ENCODE assay signal across 15 mouse cellular contexts in the genomic region with DNA sequence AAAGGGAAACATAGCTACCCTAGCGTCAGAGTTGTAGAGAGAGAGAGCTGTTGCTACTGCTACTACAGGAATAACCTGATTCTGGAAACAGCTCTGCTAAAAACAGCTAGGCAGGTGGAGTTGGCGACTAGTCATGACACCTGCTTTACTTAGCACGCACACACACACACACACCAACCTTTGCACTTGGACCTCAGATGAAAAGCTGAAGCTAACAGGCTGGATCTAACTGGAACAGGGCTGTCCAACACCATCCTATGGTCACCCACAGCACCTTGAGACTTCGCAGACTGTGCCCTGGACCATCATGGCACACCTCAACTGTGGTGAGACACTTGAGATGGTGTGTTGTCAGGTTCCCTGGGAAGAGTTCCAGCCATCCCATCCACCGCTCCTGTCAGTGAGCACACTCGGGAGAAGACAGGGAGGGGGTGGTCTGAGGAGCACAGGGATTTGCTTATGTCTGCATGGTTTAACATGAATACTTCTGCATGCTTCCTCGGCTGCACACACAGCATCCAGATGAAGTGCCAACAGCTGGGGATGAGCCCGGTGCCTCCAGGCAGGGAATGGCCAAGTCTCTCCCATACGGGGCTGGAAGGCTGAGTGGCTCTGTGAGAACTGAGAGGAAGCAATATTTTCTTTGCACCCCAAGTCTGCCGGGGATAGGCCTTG. TPM values are rescaled to one million over a fixed set of nuclear protein-coding genes. Genes with fewer than 3 reads are reported as not detected.
DNase-seq lines count a peak whose midpoint lies in the region; ATAC-seq and TF ChIP-seq lines count a peak whose summit lies in the region.
"Had no signal": no experiment of that assay in that cellular context is flagged by ENCODE, and none has a peak within 500 bp of the region (broad histone marks: within the 10 kb centered on the region; RNA-seq: fewer than 3 reads in every experiment).

No protein-coding gene starts in this region.

- H3K9me3 ChIP-seq in embryonic facial prominence, embryonic 14.5 days (ENCODE audit: control insufficient read depth, low read length), result peaks cover 1% of the 10 kb centered on the region; the same call in 1 of the 2 replicates
- H3K9me3 ChIP-seq in embryonic facial prominence, embryonic 10.5 days, result peaks cover 4% of the 10 kb centered on the region
- H3K9me3 ChIP-seq in limb, embryonic 12.5 days, result peaks cover 4% of the 10 kb centered on the region; the same call in 1 of the 2 replicates
- 0 out of 2 replicates have a peak, but pooled peaks cover 3% of the 10 kb centered on the region for H3K9me3 ChIP-seq in limb, embryonic 10.5 days (replicated peaks)
- H3K9me3 ChIP-seq in CH12.LX (replicated peaks; ENCODE audit: low read length), result peaks cover 6% of the 10 kb centered on the region
- no peaks in the 10 kb centered on the region for H3K9me3 ChIP-seq in kidney, postnatal 0 days (replicated peaks; ENCODE audit: low read length)

- in situ Hi-C loops in CH12.LX (cut with MboI; ENCODE audit: low pct_ligation_motif_present, low pct_unique_long_range_greater_than_20kb, low sequenced_read_pairs), result no loop called here

- peaks cover 97% of the 10 kb centered on the region for H3K79me2 ChIP-seq in CH12.LX (replicated peaks; ENCODE audit: control insufficient read depth, extremely low read depth, insufficient read depth, poor library complexity, severe bottlenecking)

- peak; percentile 41 for DNase-seq in embryonic facial prominence, embryonic 14.5 days (ENCODE audit: low spot score)
- no peak for DNase-seq in embryonic facial prominence, embryonic 10.5 days (ENCODE audit: low spot score)
- no peak for DNase-seq in limb, embryonic 10.5 days (ENCODE audit: low spot score)
- DNase-seq in CH12.LX (ENCODE audit: extremely low read depth), result no peak
- no peak for DNase-seq in kidney, postnatal 0 days (ENCODE audit: low spot score)
- no peak for DNase-seq in urinary bladder, adult 2 months (ENCODE audit: low spot score)
- no peak for DNase-seq in cerebellum, adult 9-10 months
- DNase-seq: adrenal gland, adult 8-10 months; cerebellum, postnatal 25 days; gastrocnemius, postnatal 36 days; heart, postnatal 10 days had no signal

- H3K36me3 ChIP-seq in embryonic facial prominence, embryonic 14.5 days (ENCODE audit: control insufficient read depth, insufficient read depth, low read length), result no peaks in the 10 kb centered on the region
- H3K36me3 ChIP-seq in embryonic facial prominence, embryonic 10.5 days (replicated peaks), result peaks cover 7% of the 10 kb centered on the region
- H3K36me3 ChIP-seq in limb, embryonic 12.5 days, result peaks cover 6% of the 10 kb centered on the region; the same call in 1 of the 2 replicates
- H3K36me3 ChIP-seq in limb, embryonic 10.5 days, result peaks cover 7% of the 10 kb centered on the region
- H3K36me3 ChIP-seq in CH12.LX (replicated peaks in 1 of 2; ENCODE audit: control insufficient read depth in 1 of 2, insufficient read depth in 1 of 2, low read length in 1 of 2), result peaks cover 20 to 91% of the 10 kb centered on the region in 2 experiments
- no peaks in the 10 kb centered on the region for H3K36me3 ChIP-seq in kidney, postnatal 0 days (ENCODE audit: insufficient read depth, low read length)
- H3K36me3 ChIP-seq: embryonic facial prominence, embryonic 12.5 days had no signal

- H3K27me3 ChIP-seq in embryonic facial prominence, embryonic 14.5 days (replicated peaks; ENCODE audit: control insufficient read depth, insufficient read depth, low read length), result no peaks in the 10 kb centered on the region
- H3K27me3 ChIP-seq in embryonic facial prominence, embryonic 10.5 days (replicated peaks; ENCODE audit: low read depth, poor library complexity, severe bottlenecking), result no peaks in the 10 kb centered on the region
- no peaks in the 10 kb centered on the region for H3K27me3 ChIP-seq in limb, embryonic 12.5 days
- no peaks in the 10 kb centered on the region for H3K27me3 ChIP-seq in limb, embryonic 10.5 days (ENCODE audit: low read depth, poor library complexity, severe bottlenecking)
- no peaks in the 10 kb centered on the region for H3K27me3 ChIP-seq in CH12.LX (replicated peaks)
- no peaks in the 10 kb centered on the region for H3K27me3 ChIP-seq in kidney, postnatal 0 days (ENCODE audit: insufficient read depth, low read length)
- H3K27me3 ChIP-seq: embryonic facial prominence, embryonic 12.5 days had no signal

- H3K4me1 ChIP-seq in embryonic facial prominence, embryonic 14.5 days (ENCODE audit: control insufficient read depth, insufficient read depth, low read length), result peaks cover 9% of the 10 kb centered on the region; the same call in 1 of the 2 replicates
- peaks cover 87% of the 10 kb centered on the region for H3K4me1 ChIP-seq in embryonic facial prominence, embryonic 10.5 days
- H3K4me1 ChIP-seq in limb, embryonic 12.5 days (replicated peaks), result peaks cover 70% of the 10 kb centered on the region
- H3K4me1 ChIP-seq in limb, embryonic 10.5 days, result peaks cover 73% of the 10 kb centered on the region
- peaks cover 57 to 96% of the 10 kb centered on the region in 2 experiments for H3K4me1 ChIP-seq in CH12.LX (ENCODE audit: control insufficient read depth in 1 of 2, insufficient read depth in 2 of 2)
- H3K4me1 ChIP-seq in kidney, postnatal 0 days (replicated peaks; ENCODE audit: insufficient read depth, low read length), result peaks cover 20% of the 10 kb centered on the region

- H3K9ac ChIP-seq in embryonic facial prominence, embryonic 14.5 days (ENCODE audit: low read depth, low read length), result no peak overlapping the region
- 0 out of 2 replicates have a peak overlapping the region, but pooled peaks have one; percentile 27 for H3K9ac ChIP-seq in limb, embryonic 12.5 days (replicated peaks)
- no peak overlapping the region for H3K9ac ChIP-seq in CH12.LX (ENCODE audit: insufficient read depth, low read depth)
- no peak overlapping the region for H3K9ac ChIP-seq in kidney, postnatal 0 days (ENCODE audit: low read depth, low read length)
- H3K9ac ChIP-seq: embryonic facial prominence, embryonic 12.5 days; liver, embryonic 14.5 days had no signal

- TF ChIP-seq EP300 in CH12.LX (IDR thresholded peaks at IDR 0.05; ENCODE audit: low read length), result no peak

- H3K4me3 ChIP-seq in embryonic facial prominence, embryonic 14.5 days (ENCODE audit: low read depth, low read length), result no peak overlapping the region
- no peak overlapping the region for H3K4me3 ChIP-seq in embryonic facial prominence, embryonic 10.5 days
- H3K4me3 ChIP-seq in limb, embryonic 12.5 days (replicated peaks), result no peak overlapping the region
- no peak overlapping the region for H3K4me3 ChIP-seq in limb, embryonic 10.5 days
- no peak overlapping the region for H3K4me3 ChIP-seq in CH12.LX (replicated peaks in 1 of 3; ENCODE audit: low read depth in 2 of 3, low read length in 2 of 3, poor library complexity in 1 of 3)
- no peak overlapping the region for H3K4me3 ChIP-seq in kidney, postnatal 0 days (replicated peaks; ENCODE audit: low read depth, low read length)
- H3K4me3 ChIP-seq: embryonic facial prominence, embryonic 12.5 days; myocyte had no signal

- no peak for TF ChIP-seq POLR2A in CH12.LX (IDR thresholded peaks at IDR 0.05; ENCODE audit: low read depth, low read length)

- TF ChIP-seq CTCF in CH12.LX (conservative IDR thresholded peaks at IDR 0.05 in 1 of 2, IDR thresholded peaks at IDR 0.05 in 1 of 2; ENCODE audit: low read depth in 2 of 2, low read length in 2 of 2), result no peak
- TF ChIP-seq CTCF in kidney, postnatal 0 days (IDR thresholded peaks at IDR 0.05; ENCODE audit: low read depth), result no peak

- TF ChIP-seq RAD21 in CH12.LX (IDR thresholded peaks at IDR 0.05; ENCODE audit: low read depth, low read length), result no peak

- WGBS in embryonic facial prominence, embryonic 14.5 days, result 56% methylated on average over 10 of the region's 10 CpGs
- WGBS in embryonic facial prominence, embryonic 10.5 days, result 70% methylated on average over 10 of the region's 10 CpGs
- WGBS in limb, embryonic 12.5 days, result 80% methylated on average over 10 of the region's 10 CpGs
- 84% methylated on average over 10 of the region's 10 CpGs for WGBS in limb, embryonic 10.5 days
- WGBS in kidney, postnatal 0 days, result 77% methylated on average over 10 of the region's 10 CpGs

- dilution Hi-C loops in CH12.LX (cut with MboI; ENCODE audit: extremely low pct_ligation_motif_present, extremely low pct_unique_long_range_greater_than_20kb, low sequenced_read_pairs), result no loop called here

- no peak for ATAC-seq in embryonic facial prominence, embryonic 14.5 days (ENCODE audit: low read depth)
- ATAC-seq in limb, embryonic 12.5 days (ENCODE audit: insufficient number of reproducible peaks, insufficient read depth, low FRiP score, low TSS enrichment, low read depth), result no peak
- peak; percentile 33; the same call in 1 of the 2 replicates for ATAC-seq in kidney, postnatal 0 days (replicated peaks; ENCODE audit: low FRiP score, low read depth)

- no peak overlapping the region for H3K27ac ChIP-seq in embryonic facial prominence, embryonic 14.5 days (replicated peaks; ENCODE audit: low read depth, low read length)
- no peak overlapping the region for H3K27ac ChIP-seq in embryonic facial prominence, embryonic 10.5 days (replicated peaks)
- no peak overlapping the region for H3K27ac ChIP-seq in limb, embryonic 12.5 days
- no peak overlapping the region for H3K27ac ChIP-seq in limb, embryonic 10.5 days
- H3K27ac ChIP-seq in CH12.LX (ENCODE audit: insufficient read depth, low read depth), result peak overlapping the region; percentile 3; the same call in 1 of the 2 replicates
- no peak overlapping the region for H3K27ac ChIP-seq in kidney, postnatal 0 days
- H3K27ac ChIP-seq: embryonic facial prominence, embryonic 12.5 days; liver, embryonic 14.5 days had no signal

- no peak overlapping the region for H3K4me2 ChIP-seq in embryonic facial prominence, embryonic 14.5 days (ENCODE audit: low read depth, low read length)
- H3K4me2 ChIP-seq in limb, embryonic 12.5 days, result no peak overlapping the region
- H3K4me2 ChIP-seq in CH12.LX (ENCODE audit: insufficient read depth, low read depth, poor library complexity, severe bottlenecking), result no peak overlapping the region
- H3K4me2 ChIP-seq in kidney, postnatal 0 days (ENCODE audit: low read length), result no peak overlapping the region
- H3K4me2 ChIP-seq: embryonic facial prominence, embryonic 12.5 days had no signal

RNA-seq across cellular contexts. Expression of a gene that starts 32.5 kb away (rescaled TPM):
- 5.7 and 7.1 TPM in 2 replicates for polyA plus RNA-seq in embryonic facial prominence, embryonic 14.5 days (2014; fragmentation: Nextera tagmentation; extraction: Ambion mirVana)
- polyA plus RNA-seq in embryonic facial prominence, embryonic 10.5 days (2016; fragmentation: Nextera tagmentation; extraction: Ambion mirVana), result 10.3 and 11.3 TPM in 2 replicates
- 8.0 and 8.5 TPM in 2 replicates for polyA plus RNA-seq in limb, embryonic 12.5 days (2016; fragmentation: Nextera tagmentation; extraction: Ambion mirVana)
- polyA plus RNA-seq in limb, embryonic 10.5 days (2016; fragmentation: Nextera tagmentation; extraction: Ambion mirVana), result 9.2 and 9.6 TPM in 2 replicates
- 46.6 and 48.5 TPM in 2 replicates for total RNA-seq in CH12.LX (2012; rRNA removed)
- 31.5 and 31.7 TPM in 2 replicates for total RNA-seq in CH12.LX (2014; rRNA removed)
- 46.8 and 47.3 TPM in 2 replicates for polyA plus RNA-seq in CH12.LX (2012; ENCODE audit: insufficient read length, low read depth)
- 4.7 and 5.6 TPM in 2 replicates for polyA plus RNA-seq in kidney, postnatal 0 days (2015; fragmentation: Nextera tagmentation; extraction: Ambion mirVana)
- polyA plus RNA-seq in urinary bladder, adult 2 months (2012; rRNA removed), result 24.7 and 25.8 TPM in 2 replicates

RNA-seq across cellular contexts. Expression of a gene that starts 47.8 kb away (rescaled TPM):
- polyA plus RNA-seq in embryonic facial prominence, embryonic 14.5 days (2014; fragmentation: Nextera tagmentation; extraction: Ambion mirVana), result 13.0 and 15.5 TPM in 2 replicates
- polyA plus RNA-seq in embryonic facial prominence, embryonic 10.5 days (2016; fragmentation: Nextera tagmentation; extraction: Ambion mirVana), result 8.8 and 8.9 TPM in 2 replicates
- 10.7 and 11.5 TPM in 2 replicates for polyA plus RNA-seq in limb, embryonic 12.5 days (2016; fragmentation: Nextera tagmentation; extraction: Ambion mirVana)
- polyA plus RNA-seq in limb, embryonic 10.5 days (2016; fragmentation: Nextera tagmentation; extraction: Ambion mirVana), result 5.2 and 7.6 TPM in 2 replicates
- total RNA-seq in CH12.LX (2012; rRNA removed) (0.92 and 2.1 TPM in 2 replicates), CH12.LX (2014; rRNA removed) (0.74 and 1.2 TPM in 2 replicates)
- 1.2 and 1.8 TPM in 2 replicates for polyA plus RNA-seq in CH12.LX (2012; ENCODE audit: insufficient read length, low read depth)
- polyA plus RNA-seq in kidney, postnatal 0 days (2015; fragmentation: Nextera tagmentation; extraction: Ambion mirVana), result 10.2 TPM in 2 replicates
- polyA plus RNA-seq in urinary bladder, adult 2 months (2012; rRNA removed), result 8.0 and 10.2 TPM in 2 replicates
